In the genomic region with DNA sequence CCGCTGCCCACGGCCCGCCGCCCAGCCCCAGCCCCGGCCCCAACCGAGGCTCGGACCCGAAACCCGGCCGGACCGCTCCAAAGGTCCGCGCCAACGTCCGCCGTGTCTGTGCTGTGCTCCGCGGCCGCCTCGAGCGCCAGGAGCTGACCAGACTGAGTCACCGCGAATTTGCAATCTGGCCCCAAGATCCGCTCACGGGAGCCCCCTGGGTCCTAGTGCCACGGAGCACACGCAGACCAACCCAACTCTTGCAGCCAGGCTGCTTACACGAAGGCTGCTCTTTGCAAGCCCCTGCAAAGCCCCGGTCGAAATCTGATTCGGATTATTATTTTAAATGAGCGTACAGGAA, we compare ENCODE assay signal across 8 mouse cellular contexts. TPM values are rescaled to one million over a fixed set of nuclear protein-coding genes. Genes with fewer than 3 reads are reported as not detected.
DNase-seq lines count a peak whose midpoint lies in the region; ATAC-seq and TF ChIP-seq lines count a peak whose summit lies in the region.

No protein-coding gene starts in this region.

- peak; percentile 48; the same call in 1 of the 2 replicates for TF ChIP-seq CTCF in kidney, postnatal 0 days (IDR thresholded peaks at IDR 0.05; ENCODE audit: low read depth)

- no peaks in the 10 kb centered on the region for H3K9me3 ChIP-seq in heart, embryonic 12.5 days (replicated peaks)
- H3K9me3 ChIP-seq in kidney, postnatal 0 days (replicated peaks; ENCODE audit: low read length), result no peaks in the 10 kb centered on the region
- no peaks in the 10 kb centered on the region for H3K9me3 ChIP-seq in liver, embryonic 11.5 days (ENCODE audit: control insufficient read depth, low read length)
- H3K9me3 ChIP-seq in stomach, embryonic 14.5 days (ENCODE audit: control insufficient read depth, low read depth, low read length), result no peaks in the 10 kb centered on the region

- peak overlapping the region; percentile 95 for H3K4me2 ChIP-seq in heart, embryonic 12.5 days
- peak overlapping the region; percentile 65 for H3K4me2 ChIP-seq in kidney, postnatal 0 days (ENCODE audit: low read length)
- peak overlapping the region; percentile 77 for H3K4me2 ChIP-seq in liver, embryonic 11.5 days
- peak overlapping the region; percentile 63 for H3K4me2 ChIP-seq in stomach, embryonic 14.5 days (replicated peaks; ENCODE audit: low read depth, low read length)

- peak overlapping the region; percentile 95 for H3K27ac ChIP-seq in heart, embryonic 12.5 days (ENCODE audit: poor library complexity, severe bottlenecking)
- peak overlapping the region; percentile 98 for H3K27ac ChIP-seq in kidney, postnatal 0 days
- peak overlapping the region; percentile 92 for H3K27ac ChIP-seq in liver, embryonic 11.5 days (ENCODE audit: low read depth, low read length)
- H3K27ac ChIP-seq in stomach, embryonic 14.5 days (ENCODE audit: low read length), result peak overlapping the region; percentile 98

- H3K4me3 ChIP-seq in heart, embryonic 12.5 days, result peak overlapping the region; percentile 77
- peak overlapping the region; percentile 86 for H3K4me3 ChIP-seq in kidney, postnatal 0 days (replicated peaks; ENCODE audit: low read depth, low read length)
- H3K4me3 ChIP-seq in liver, embryonic 11.5 days (ENCODE audit: low read depth, low read length), result peak overlapping the region; percentile 88
- H3K4me3 ChIP-seq in stomach, embryonic 14.5 days (ENCODE audit: low read depth, low read length), result peak overlapping the region; percentile 69

- ATAC-seq in erythroblast, adult 5-6 weeks (replicated peaks; ENCODE audit: low FRiP score, poor library complexity, severe bottlenecking), result peak; percentile 88
- ATAC-seq in heart, embryonic 12.5 days (ENCODE audit: insufficient number of reproducible peaks, low FRiP score), result peak; percentile 91
- peak; percentile 89 for ATAC-seq in kidney, postnatal 0 days (replicated peaks; ENCODE audit: low FRiP score, low read depth)
- peak; percentile 84 for ATAC-seq in liver, embryonic 11.5 days (replicated peaks; ENCODE audit: low FRiP score)
- peak; percentile 92 for ATAC-seq in stomach, embryonic 14.5 days (ENCODE audit: insufficient number of reproducible peaks, insufficient read depth, low FRiP score, low read depth)

- peaks cover 38% of the 10 kb centered on the region for H3K4me1 ChIP-seq in heart, embryonic 12.5 days (replicated peaks)
- H3K4me1 ChIP-seq in kidney, postnatal 0 days (replicated peaks; ENCODE audit: insufficient read depth, low read length), result 0 out of 2 replicates have a peak, but pooled peaks cover 6% of the 10 kb centered on the region
- H3K4me1 ChIP-seq in liver, embryonic 11.5 days (replicated peaks; ENCODE audit: control insufficient read depth, insufficient read depth, low read length), result peaks cover 33% of the 10 kb centered on the region
- H3K4me1 ChIP-seq in stomach, embryonic 14.5 days (ENCODE audit: control insufficient read depth, insufficient read depth, low read length), result peaks cover 20% of the 10 kb centered on the region; the same call in 1 of the 2 replicates

- H3K36me3 ChIP-seq in heart, embryonic 12.5 days, result peaks cover 25% of the 10 kb centered on the region
- H3K36me3 ChIP-seq in kidney, postnatal 0 days (ENCODE audit: insufficient read depth, low read length), result 0 out of 2 replicates have a peak, but pooled peaks cover 4% of the 10 kb centered on the region
- peaks cover 15% of the 10 kb centered on the region for H3K36me3 ChIP-seq in liver, embryonic 11.5 days (ENCODE audit: control insufficient read depth, insufficient read depth, low read length)
- peaks cover 17% of the 10 kb centered on the region for H3K36me3 ChIP-seq in stomach, embryonic 14.5 days (ENCODE audit: control insufficient read depth, insufficient read depth, low read length)

- peak; percentile 80 to 82 for DNase-seq in B cell, adult 2 months
- peak; percentile 97 for DNase-seq in brain, adult 2 months (ENCODE audit: low read depth, low spot score)
- DNase-seq in kidney, postnatal 0 days (ENCODE audit: low spot score), result peak; percentile 92
- DNase-seq in liver, embryonic 11.5 days (ENCODE audit: low spot score), result peak; percentile 88
- peak; percentile 78 for DNase-seq in naive thymus-derived CD4-positive, alpha-beta T cell, adult 2 months (ENCODE audit: low read depth)

- under 1% methylated on average over 32 of the region's 32 CpGs for WGBS in heart, embryonic 12.5 days
- under 1% methylated on average over 32 of the region's 32 CpGs for WGBS in kidney, postnatal 0 days
- WGBS in liver, embryonic 11.5 days, result under 1% methylated on average over 32 of the region's 32 CpGs
- under 1% methylated on average over 31 of the region's 32 CpGs for WGBS in stomach, embryonic 14.5 days

- no peaks in the 10 kb centered on the region for H3K27me3 ChIP-seq in heart, embryonic 12.5 days (replicated peaks)
- no peaks in the 10 kb centered on the region for H3K27me3 ChIP-seq in kidney, postnatal 0 days (ENCODE audit: insufficient read depth, low read length)
- no peaks in the 10 kb centered on the region for H3K27me3 ChIP-seq in liver, embryonic 11.5 days (replicated peaks; ENCODE audit: control insufficient read depth, insufficient read depth, low read length)
- no peaks in the 10 kb centered on the region for H3K27me3 ChIP-seq in stomach, embryonic 14.5 days (ENCODE audit: control insufficient read depth, insufficient read depth, low read length)

- peak overlapping the region; percentile 93 for H3K9ac ChIP-seq in heart, embryonic 12.5 days
- H3K9ac ChIP-seq in kidney, postnatal 0 days (ENCODE audit: low read depth, low read length), result peak overlapping the region; percentile 89
- H3K9ac ChIP-seq in liver, embryonic 11.5 days (ENCODE audit: low read depth, low read length), result peak overlapping the region; percentile 95
- H3K9ac ChIP-seq in stomach, embryonic 14.5 days (replicated peaks; ENCODE audit: low read depth, low read length), result peak overlapping the region; percentile 92

RNA-seq across cellular contexts. Expression of a gene that starts 35.3 kb away (rescaled TPM):
- total RNA-seq in erythroblast, adult 5-6 weeks (2015; ENCODE audit: low replicate concordance), result 52.5 and 54.4 TPM in 2 replicates
- 54.3 and 70.1 TPM in 2 replicates for total RNA-seq in erythroblast, adult 5-6 weeks (2017; ENCODE audit: low replicate concordance)
- polyA plus RNA-seq in heart, embryonic 12.5 days (2016; fragmentation: Nextera tagmentation; extraction: Ambion mirVana), result 54.1 and 58.0 TPM in 2 replicates
- 37.8 and 39.0 TPM in 2 replicates for polyA plus RNA-seq in kidney, postnatal 0 days (2015; fragmentation: Nextera tagmentation; extraction: Ambion mirVana)
- 32.2 and 34.9 TPM in 2 replicates for polyA plus RNA-seq in liver, embryonic 11.5 days (2014; fragmentation: Nextera tagmentation; extraction: Ambion mirVana)
- polyA plus RNA-seq in stomach, embryonic 14.5 days (2014; fragmentation: Nextera tagmentation; extraction: Ambion mirVana), result 74.6 and 75.1 TPM in 2 replicates

Comparison
In these comparisons a context has a peak if more than half of its experiments do, and no peak if none do; other contexts are left out.
1. Peak in every context shown above with its lines: DNase-seq, ATAC-seq, H3K4me3 ChIP-seq and H3K27ac ChIP-seq.